Mouse (Mus musculus): Measurements from ENCODE around the gene Sbk1. TPM values are rescaled to one million over a fixed set of nuclear protein-coding genes. Genes with fewer than 3 reads are reported as not detected.
"Not testable (repeated sequence)": the region's sequence is repeated elsewhere in the genome, so short reads cannot be mapped to it uniquely, and the experiment has no call there.

The Sbk1 gene
- polyA plus RNA-seq, 1 experiment from 2014 or later, result 17.6 TPM

GRCm38 (mm10) chr7:126325576-126326273, 53.3 kb downstream of the Sbk1 start:
- not testable (repeated sequence) for H3K27ac ChIP-seq (ENCODE audit: low read depth, low read length)
- WGBS (ENCODE audit: insufficient replicate concordance), result 23% methylated on average over 9 of the region's 9 CpGs

GRCm38 (mm10) chr7:126328848-126329247, 56.4 kb downstream of the Sbk1 start:
- WGBS (ENCODE audit: insufficient replicate concordance), result 72% methylated on average over 5 of the region's 6 CpGs
- not testable (repeated sequence) for H3K4me2 ChIP-seq; H3K36me3 ChIP-seq (ENCODE audit: control insufficient read depth, insufficient read depth, low read length); H3K27ac ChIP-seq (ENCODE audit: low read depth, low read length); H3K27me3 ChIP-seq (ENCODE audit: control insufficient read depth, insufficient read depth, low read length); H3K9me3 ChIP-seq (replicated peaks; ENCODE audit: control insufficient read depth, low read length); H3K4me3 ChIP-seq (ENCODE audit: low read depth, low read length); H3K4me1 ChIP-seq (ENCODE audit: control insufficient read depth, insufficient read depth, low read length); H3K9ac ChIP-seq (ENCODE audit: low read depth, low read length); ATAC-seq (replicated peaks; ENCODE audit: insufficient number of reproducible peaks, low FRiP score, low TSS enrichment)

More at GRCm38 (mm10) chr7:126325576-126326273, 53.3 kb downstream of the Sbk1 start:
- not testable (repeated sequence) for H3K36me3 ChIP-seq (ENCODE audit: control insufficient read depth, insufficient read depth, low read length); H3K9me3 ChIP-seq (replicated peaks; ENCODE audit: control insufficient read depth, low read length); H3K4me2 ChIP-seq; H3K4me3 ChIP-seq (ENCODE audit: low read depth, low read length); H3K27me3 ChIP-seq (ENCODE audit: control insufficient read depth, insufficient read depth, low read length); H3K4me1 ChIP-seq (ENCODE audit: control insufficient read depth, insufficient read depth, low read length); H3K9ac ChIP-seq (ENCODE audit: low read depth, low read length); ATAC-seq (replicated peaks; ENCODE audit: insufficient number of reproducible peaks, low FRiP score, low TSS enrichment)

DNA sequence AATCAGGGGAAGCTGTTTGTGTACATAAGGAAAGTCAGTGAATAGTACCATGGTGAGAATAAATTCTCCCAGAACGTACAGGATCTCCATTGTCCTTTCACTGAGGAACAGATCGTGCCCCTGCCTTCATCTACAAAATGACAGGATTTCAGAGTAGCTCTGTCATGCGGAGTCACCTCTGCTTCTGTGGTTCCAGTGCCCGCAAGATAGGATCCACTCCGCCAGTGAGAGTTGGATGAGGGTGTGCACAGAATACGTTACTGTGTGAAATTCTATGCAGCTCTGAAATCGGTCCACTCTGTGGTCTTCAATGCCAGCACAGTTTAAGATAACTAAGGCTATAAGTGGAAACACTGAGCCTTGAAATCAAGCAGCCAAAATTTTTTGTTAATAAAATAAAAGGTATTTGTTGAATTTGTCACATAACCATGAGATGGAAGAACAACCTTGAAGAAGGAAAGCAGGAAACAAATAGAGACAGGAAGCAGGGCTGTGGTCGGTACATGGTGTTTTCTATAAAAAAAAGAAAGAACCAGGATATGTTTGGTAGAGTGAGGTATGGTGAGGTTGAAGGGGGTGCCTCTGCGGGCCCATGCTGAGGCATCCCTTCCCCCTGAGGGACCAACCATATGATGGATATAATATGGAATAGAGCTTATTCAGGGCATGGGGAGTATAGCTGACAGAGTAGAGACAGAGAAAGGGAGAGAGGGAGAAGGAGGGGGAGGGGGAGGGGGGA, 57.7 kb downstream of the Sbk1 start:
- Histone ChIP-seq H3K4me2 (no peak overlapping the region), H3K27ac (ENCODE audit: low read depth, low read length) (no peak overlapping the region), H3K4me3 (ENCODE audit: low read depth, low read length) (no peak overlapping the region), H3K9ac (ENCODE audit: low read depth, low read length) (no peak overlapping the region), H3K9me3 (replicated peaks; ENCODE audit: control insufficient read depth, low read length) (no peaks in the 10 kb centered on the region), H3K27me3 (ENCODE audit: control insufficient read depth, insufficient read depth, low read length) (no peaks in the 10 kb centered on the region), H3K4me1 (ENCODE audit: control insufficient read depth, insufficient read depth, low read length) (no peaks in the 10 kb centered on the region), H3K36me3 (ENCODE audit: control insufficient read depth, insufficient read depth, low read length) (no peaks in the 10 kb centered on the region)
- WGBS (ENCODE audit: insufficient replicate concordance), result 73% methylated on average over 9 of the region's 9 CpGs
- ATAC-seq (replicated peaks; ENCODE audit: insufficient number of reproducible peaks, low FRiP score, low TSS enrichment), result no peak

DNA sequence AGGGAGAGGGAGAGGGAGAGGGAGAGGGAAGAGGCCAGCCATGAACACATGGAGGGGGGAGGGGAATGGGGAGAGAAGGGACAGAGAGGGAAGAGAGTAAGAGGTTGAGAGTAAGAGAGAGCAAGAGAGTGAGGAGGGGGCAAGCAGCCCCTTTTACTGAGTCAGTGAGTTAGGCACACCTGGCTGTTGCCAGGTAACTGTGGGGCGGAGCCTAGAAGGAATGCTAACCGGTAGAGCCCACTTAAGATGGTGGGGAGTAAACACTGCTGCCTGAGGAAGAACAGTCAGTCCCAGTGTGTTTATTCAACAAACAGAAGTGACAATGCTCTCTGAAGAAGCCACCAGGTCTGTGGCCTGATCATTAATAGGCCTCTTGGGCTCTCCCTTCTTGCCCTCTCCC, 58.3 kb downstream of the Sbk1 start:
- Histone ChIP-seq H3K4me3 (ENCODE audit: low read depth, low read length) (no peak overlapping the region), H3K9ac (ENCODE audit: low read depth, low read length) (no peak overlapping the region)

GRCm38 (mm10) chr7:126332691-126333090, 60.3 kb downstream of the Sbk1 start:
- no peaks in the 10 kb centered on the region for H3K36me3 ChIP-seq (ENCODE audit: control insufficient read depth, insufficient read depth, low read length)
- H3K4me2 ChIP-seq, result no peak overlapping the region
- no peak overlapping the region for H3K27ac ChIP-seq (ENCODE audit: low read depth, low read length)
- no peaks in the 10 kb centered on the region for H3K4me1 ChIP-seq (ENCODE audit: control insufficient read depth, insufficient read depth, low read length)
- H3K9ac ChIP-seq (ENCODE audit: low read depth, low read length), result no peak overlapping the region
- H3K9me3 ChIP-seq (replicated peaks; ENCODE audit: control insufficient read depth, low read length), result no peaks in the 10 kb centered on the region
- no peaks in the 10 kb centered on the region for H3K27me3 ChIP-seq (ENCODE audit: control insufficient read depth, insufficient read depth, low read length)
- ATAC-seq (replicated peaks; ENCODE audit: insufficient number of reproducible peaks, low FRiP score, low TSS enrichment), result no peak
- WGBS (ENCODE audit: insufficient replicate concordance), result 60% methylated on average over 3 of the region's 3 CpGs
- no peak overlapping the region for H3K4me3 ChIP-seq (ENCODE audit: low read depth, low read length)

More for the DNA sequence above, 58.3 kb downstream of the Sbk1 start:
- Histone ChIP-seq H3K27me3 (ENCODE audit: control insufficient read depth, insufficient read depth, low read length) (no peaks in the 10 kb centered on the region), H3K4me1 (ENCODE audit: control insufficient read depth, insufficient read depth, low read length) (no peaks in the 10 kb centered on the region), H3K27ac (ENCODE audit: low read depth, low read length) (no peak overlapping the region), H3K36me3 (ENCODE audit: control insufficient read depth, insufficient read depth, low read length) (no peaks in the 10 kb centered on the region), H3K4me2 (no peak overlapping the region), H3K9me3 (replicated peaks; ENCODE audit: control insufficient read depth, low read length) (no peaks in the 10 kb centered on the region)
- ATAC-seq (replicated peaks; ENCODE audit: insufficient number of reproducible peaks, low FRiP score, low TSS enrichment), result no peak
- 45% methylated on average over 2 of the region's 2 CpGs for WGBS (ENCODE audit: insufficient replicate concordance)

DNA sequence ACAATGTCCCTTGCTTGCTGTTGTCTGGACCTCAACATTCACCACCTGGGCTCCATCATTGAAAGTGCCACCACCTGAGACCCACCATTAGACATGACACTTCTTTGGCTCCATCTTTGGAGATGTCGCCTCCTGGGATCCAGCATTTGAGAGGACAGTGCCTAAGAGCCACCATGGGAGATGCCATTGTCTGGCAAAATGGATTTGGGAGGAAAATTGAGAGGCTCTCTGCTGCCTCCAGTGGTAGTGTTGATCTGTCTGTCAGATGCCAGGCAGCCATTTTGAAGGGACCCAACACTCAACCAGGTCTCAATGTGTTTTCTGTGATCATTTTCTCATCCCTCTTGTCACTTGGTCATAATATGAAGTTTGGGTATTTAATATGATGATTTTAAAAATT, 63.1 kb downstream of the Sbk1 start:
- Histone ChIP-seq H3K27ac (ENCODE audit: low read depth, low read length) (no peak overlapping the region), H3K4me2 (no peak overlapping the region), H3K9ac (ENCODE audit: low read depth, low read length) (no peak overlapping the region), H3K4me1 (ENCODE audit: control insufficient read depth, insufficient read depth, low read length) (0 out of 2 replicates have a peak, but pooled peaks cover under 1% of the 10 kb centered on the region), H3K4me3 (ENCODE audit: low read depth, low read length) (no peak overlapping the region), H3K9me3 (replicated peaks; ENCODE audit: control insufficient read depth, low read length) (no peaks in the 10 kb centered on the region), H3K27me3 (ENCODE audit: control insufficient read depth, insufficient read depth, low read length) (no peaks in the 10 kb centered on the region), H3K36me3 (ENCODE audit: control insufficient read depth, insufficient read depth, low read length) (no peaks in the 10 kb centered on the region)
- ATAC-seq (replicated peaks; ENCODE audit: insufficient number of reproducible peaks, low FRiP score, low TSS enrichment), result no peak
- 71% methylated on average over 1 of the region's 1 CpGs for WGBS (ENCODE audit: insufficient replicate concordance)

DNA sequence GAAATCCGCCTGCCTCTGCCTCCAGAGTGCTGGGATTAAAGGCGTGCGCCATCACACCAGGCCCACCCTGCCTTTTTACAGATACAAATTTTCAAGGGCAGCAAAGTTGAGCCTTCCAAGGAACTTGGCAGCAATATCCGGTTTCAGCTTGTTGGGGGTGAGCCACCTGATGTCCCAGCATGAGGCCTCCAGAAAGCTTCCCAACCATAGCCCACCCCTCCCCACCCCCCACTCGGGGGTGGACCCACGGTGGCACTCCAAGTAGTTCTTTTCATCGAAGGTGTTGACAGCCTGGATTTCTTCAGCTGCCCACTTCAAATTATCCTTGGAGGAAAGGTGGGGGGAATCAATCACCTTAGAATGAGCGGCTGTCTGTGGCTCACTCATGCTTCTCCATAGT, 66.5 kb downstream of the Sbk1 start:
- Histone ChIP-seq H3K4me3 (ENCODE audit: low read depth, low read length) (no peak overlapping the region), H3K36me3 (ENCODE audit: control insufficient read depth, insufficient read depth, low read length) (no peaks in the 10 kb centered on the region), H3K9ac (ENCODE audit: low read depth, low read length) (no peak overlapping the region), H3K9me3 (replicated peaks; ENCODE audit: control insufficient read depth, low read length) (no peaks in the 10 kb centered on the region), H3K4me2 (no peak overlapping the region), H3K27me3 (ENCODE audit: control insufficient read depth, insufficient read depth, low read length) (no peaks in the 10 kb centered on the region), H3K4me1 (ENCODE audit: control insufficient read depth, insufficient read depth, low read length) (0 out of 2 replicates have a peak, but pooled peaks cover 3% of the 10 kb centered on the region), H3K27ac (ENCODE audit: low read depth, low read length) (no peak overlapping the region)
- ATAC-seq (replicated peaks; ENCODE audit: insufficient number of reproducible peaks, low FRiP score, low TSS enrichment), result no peak
- WGBS (ENCODE audit: insufficient replicate concordance), result 72% methylated on average over 8 of the region's 8 CpGs

DNA sequence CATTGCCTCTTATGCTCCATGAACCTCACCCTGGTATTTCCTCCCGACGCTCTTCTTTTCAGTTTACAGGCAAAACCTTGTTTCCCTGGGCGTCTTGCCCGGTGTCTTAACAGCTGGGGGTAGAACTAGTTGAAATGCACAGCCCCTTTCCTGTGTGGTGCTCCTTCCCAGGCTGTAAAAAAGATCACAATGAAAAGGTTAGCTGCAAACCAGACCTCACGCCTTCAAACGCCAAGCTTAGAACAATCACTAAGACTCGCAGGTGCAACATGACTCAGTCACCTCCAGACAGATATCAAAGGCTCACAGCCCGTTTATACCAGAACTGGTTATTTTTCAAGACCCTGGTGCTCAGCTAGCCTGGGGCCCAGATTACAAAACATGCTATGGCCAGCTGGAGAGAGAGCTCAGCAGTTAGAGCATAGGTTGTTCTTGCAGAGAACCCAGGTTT, 67.1 kb downstream of the Sbk1 start:
- H3K27ac ChIP-seq (ENCODE audit: low read depth, low read length), result no peak overlapping the region
- no peaks in the 10 kb centered on the region for H3K27me3 ChIP-seq (ENCODE audit: control insufficient read depth, insufficient read depth, low read length)

More for the DNA sequence above, 67.1 kb downstream of the Sbk1 start:
- no peaks in the 10 kb centered on the region for H3K9me3 ChIP-seq (replicated peaks; ENCODE audit: control insufficient read depth, low read length)
- ATAC-seq (replicated peaks; ENCODE audit: insufficient number of reproducible peaks, low FRiP score, low TSS enrichment), result no peak
- no peak overlapping the region for H3K4me2 ChIP-seq
- H3K36me3 ChIP-seq (ENCODE audit: control insufficient read depth, insufficient read depth, low read length), result no peaks in the 10 kb centered on the region
- H3K9ac ChIP-seq (ENCODE audit: low read depth, low read length), result no peak overlapping the region
- 73% methylated on average over 8 of the region's 8 CpGs for WGBS (ENCODE audit: insufficient replicate concordance)
- no peak overlapping the region for H3K4me3 ChIP-seq (ENCODE audit: low read depth, low read length)
- H3K4me1 ChIP-seq (ENCODE audit: control insufficient read depth, insufficient read depth, low read length), result 0 out of 2 replicates have a peak, but pooled peaks cover 3% of the 10 kb centered on the region
